Mouse (Mus musculus) erythroblast, embryonic 14.5 days (primary cell): ENCODE measurements around the gene Tfcp2.

Source experiments
- GATA1 ChIP-seq: IDR thresholded peaks from 2 replicates; pipeline ENCODE4 v1.6.1; 2012; ENCODE audit warnings: low read length, inconsistent platforms, mixed read lengths
- TAL1 ChIP-seq: IDR thresholded peaks from 3 replicates; pipeline ENCODE4 v1.6.1; 2012; ENCODE audit warnings: low read length, inconsistent platforms, mixed read lengths

GRCm38 (mm10) chr15:100452486-100452885 is 99.3 kb downstream of the Tfcp2 start:
- no peak for TF ChIP-seq GATA1
- no peak for TF ChIP-seq TAL1
